Mouse (Mus musculus): ENCODE data around the gene Mettl24. TPM values are rescaled to one million over a fixed set of nuclear protein-coding genes. Genes with fewer than 3 reads are reported as not detected.

The Mettl24 gene
- polyA plus RNA-seq, 1 experiment from 2014 or later: 1.9 TPM

DNA sequence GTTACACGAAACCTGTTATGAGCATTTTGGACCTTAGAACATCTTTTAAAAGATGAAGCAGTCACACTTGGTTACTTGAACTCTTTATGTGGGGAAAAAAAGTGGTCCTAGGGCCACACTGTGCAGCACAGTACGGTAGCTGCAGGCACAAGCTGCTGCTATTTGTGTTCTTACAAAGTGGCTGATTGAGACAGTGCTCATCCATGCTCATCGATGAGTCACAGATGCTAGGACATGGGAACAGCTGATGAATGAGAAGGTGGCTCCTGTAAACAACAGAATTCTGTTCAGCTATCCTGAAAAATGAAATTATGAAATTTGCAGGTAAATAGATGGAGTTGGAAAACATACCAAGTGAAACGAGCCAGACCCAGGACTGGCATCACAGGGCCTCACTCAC is 144.6 kb downstream of the Mettl24 start:
- Histone ChIP-seq H3K9ac (ENCODE audit: low read length) (no peak overlapping the region), H3K36me3 (ENCODE audit: control insufficient read depth, insufficient read depth, low read length) (no peaks in the 10 kb centered on the region), H3K27me3 (ENCODE audit: control insufficient read depth, insufficient read depth, low read length) (no peaks in the 10 kb centered on the region), H3K4me2 (replicated peaks; ENCODE audit: low read depth) (no peak overlapping the region), H3K4me3 (ENCODE audit: low read depth, low read length) (no peak overlapping the region), H3K27ac (replicated peaks) (no peak overlapping the region), H3K9me3 (ENCODE audit: control insufficient read depth, low read length) (no peaks in the 10 kb centered on the region), H3K4me1 (replicated peaks; ENCODE audit: control insufficient read depth, insufficient read depth) (no peaks in the 10 kb centered on the region)
- 86% methylated on average over 4 of the region's 4 CpGs for WGBS
- DNase-seq (ENCODE audit: low spot score): no peak
- no peak for ATAC-seq (ENCODE audit: low FRiP score, low TSS enrichment)
- TF ChIP-seq CTCF (IDR thresholded peaks at IDR 0.05; ENCODE audit: low read depth): no peak
- no peak for TF ChIP-seq EP300 (optimal IDR thresholded peaks at IDR 0.05)

DNA sequence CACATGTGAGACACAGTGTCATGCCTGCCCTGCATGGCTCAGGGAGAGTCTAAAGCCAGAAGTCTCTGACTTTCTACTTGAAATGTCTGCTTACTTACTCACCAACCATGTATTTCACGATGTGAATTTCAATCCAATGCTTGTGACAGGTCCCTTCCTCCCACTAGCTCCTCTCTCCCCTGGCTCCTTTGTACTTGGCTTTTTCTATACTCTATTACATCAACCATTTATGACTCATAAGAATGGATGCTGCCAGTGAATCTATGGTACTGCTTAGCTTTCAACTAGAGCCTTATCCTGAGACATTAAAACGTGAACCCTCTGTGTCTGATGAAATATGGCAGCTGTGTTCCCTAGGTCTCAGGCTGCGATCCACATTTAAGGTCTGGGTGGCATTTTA is 147.2 kb downstream of the Mettl24 start:
- no peak overlapping the region for H3K9ac ChIP-seq (ENCODE audit: low read length)
- H3K4me3 ChIP-seq (ENCODE audit: low read depth, low read length): no peak overlapping the region

DNA sequence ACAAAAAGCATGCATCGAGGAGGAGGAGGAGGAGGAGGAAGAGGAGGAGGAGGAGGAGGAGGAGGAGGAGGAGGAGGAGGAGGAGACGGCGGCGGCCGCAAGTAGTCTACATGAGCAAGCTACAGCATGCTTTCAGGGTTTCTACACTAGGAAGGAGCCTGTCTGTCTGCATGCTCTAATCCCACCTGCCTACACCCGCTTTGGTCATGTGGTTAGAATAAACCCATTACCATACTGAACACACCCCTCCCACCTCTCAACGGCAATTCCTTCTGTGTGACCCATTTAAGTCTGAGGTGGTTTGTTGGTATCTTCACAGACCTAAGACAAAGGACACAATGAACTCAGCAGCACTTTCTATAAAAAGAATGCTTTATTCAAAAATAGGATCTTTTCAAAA is 148.2 kb downstream of the Mettl24 start:
- H3K9ac ChIP-seq (ENCODE audit: low read length): no peak overlapping the region
- ATAC-seq (ENCODE audit: low FRiP score, low TSS enrichment): no peak
- DNase-seq (ENCODE audit: low spot score): no peak
- no peak overlapping the region for H3K4me3 ChIP-seq (ENCODE audit: low read depth, low read length)
- H3K36me3 ChIP-seq (ENCODE audit: control insufficient read depth, insufficient read depth, low read length): peaks cover 9% of the 10 kb centered on the region
- H3K4me2 ChIP-seq (replicated peaks; ENCODE audit: low read depth): no peak overlapping the region
- no peak overlapping the region for H3K27ac ChIP-seq (replicated peaks)
- TF ChIP-seq EP300 (optimal IDR thresholded peaks at IDR 0.05) (no peak), CTCF (IDR thresholded peaks at IDR 0.05; ENCODE audit: low read depth) (no peak)
- no peaks in the 10 kb centered on the region for H3K9me3 ChIP-seq (ENCODE audit: control insufficient read depth, low read length)
- WGBS: 77% methylated on average over 6 of the region's 7 CpGs
- no peaks in the 10 kb centered on the region for H3K4me1 ChIP-seq (replicated peaks; ENCODE audit: control insufficient read depth, insufficient read depth)
- H3K27me3 ChIP-seq (ENCODE audit: control insufficient read depth, insufficient read depth, low read length): no peaks in the 10 kb centered on the region

More for the DNA sequence above, 147.2 kb downstream of the Mettl24 start:
- Histone ChIP-seq H3K4me1 (replicated peaks; ENCODE audit: control insufficient read depth, insufficient read depth) (no peaks in the 10 kb centered on the region), H3K27ac (replicated peaks) (no peak overlapping the region), H3K27me3 (ENCODE audit: control insufficient read depth, insufficient read depth, low read length) (no peaks in the 10 kb centered on the region), H3K36me3 (ENCODE audit: control insufficient read depth, insufficient read depth, low read length) (peaks cover 6% of the 10 kb centered on the region), H3K4me2 (replicated peaks; ENCODE audit: low read depth) (no peak overlapping the region), H3K9me3 (ENCODE audit: control insufficient read depth, low read length) (no peaks in the 10 kb centered on the region)
- no peak for TF ChIP-seq CTCF (IDR thresholded peaks at IDR 0.05; ENCODE audit: low read depth)
- TF ChIP-seq EP300 (optimal IDR thresholded peaks at IDR 0.05): no peak
- 68% methylated on average over 3 of the region's 3 CpGs for WGBS
- DNase-seq (ENCODE audit: low spot score) (no peak), ATAC-seq (ENCODE audit: low FRiP score, low TSS enrichment) (no peak)

DNA sequence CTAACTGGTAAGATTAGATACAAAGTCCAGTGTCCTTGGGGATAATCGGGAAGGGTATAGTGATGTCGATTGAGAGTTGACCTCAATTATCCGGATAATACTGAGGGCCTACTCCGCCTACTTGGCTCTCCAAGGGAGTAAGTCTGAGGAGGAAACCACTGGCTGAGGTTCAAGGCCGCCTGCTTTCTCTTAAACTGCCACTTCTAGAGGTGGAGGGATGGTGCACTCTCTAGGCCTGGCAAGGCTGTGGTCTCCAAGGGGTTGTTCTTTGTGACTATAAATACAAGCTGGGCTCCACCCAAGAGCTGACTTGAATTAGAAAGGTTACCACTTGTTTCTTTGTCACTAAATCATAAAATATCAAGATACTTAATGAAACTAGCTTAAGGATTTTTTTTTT is 157.0 kb downstream of the Mettl24 start:
- Histone ChIP-seq H3K4me1 (replicated peaks; ENCODE audit: control insufficient read depth, insufficient read depth) (no peaks in the 10 kb centered on the region), H3K4me2 (replicated peaks; ENCODE audit: low read depth) (no peak overlapping the region), H3K9ac (ENCODE audit: low read length) (no peak overlapping the region), H3K4me3 (ENCODE audit: low read depth, low read length) (no peak overlapping the region), H3K36me3 (ENCODE audit: control insufficient read depth, insufficient read depth, low read length) (peaks cover 15% of the 10 kb centered on the region; the same call in 1 of the 2 replicates), H3K27ac (replicated peaks) (no peak overlapping the region), H3K27me3 (ENCODE audit: control insufficient read depth, insufficient read depth, low read length) (no peaks in the 10 kb centered on the region), H3K9me3 (ENCODE audit: control insufficient read depth, low read length) (no peaks in the 10 kb centered on the region)
- WGBS: 80% methylated on average over 5 of the region's 5 CpGs
- DNase-seq (ENCODE audit: low spot score) (no peak), ATAC-seq (ENCODE audit: low FRiP score, low TSS enrichment) (no peak)
- no peak for TF ChIP-seq EP300 (optimal IDR thresholded peaks at IDR 0.05)
- no peak for TF ChIP-seq CTCF (IDR thresholded peaks at IDR 0.05; ENCODE audit: low read depth)

DNA sequence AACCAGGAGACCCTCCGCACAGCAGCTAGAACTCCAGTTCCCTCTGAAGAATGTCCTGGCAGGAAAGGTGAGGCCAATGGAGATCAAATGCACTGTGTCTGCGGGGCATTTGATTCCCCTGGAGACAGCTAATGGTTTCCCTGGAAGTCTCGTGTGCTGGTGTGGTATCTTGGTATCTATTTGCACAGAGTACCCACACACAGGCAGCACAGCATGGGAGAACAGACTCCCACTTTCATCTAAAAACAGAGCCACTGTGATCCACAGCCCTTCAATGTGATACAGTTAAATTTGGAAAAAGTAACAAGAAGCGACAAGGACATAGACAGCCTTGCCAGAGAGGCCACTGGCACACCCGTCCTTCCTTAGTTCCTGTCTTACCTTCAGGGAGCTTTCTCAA is 160.8 kb downstream of the Mettl24 start:
- TF ChIP-seq CTCF (IDR thresholded peaks at IDR 0.05; ENCODE audit: low read depth): no peak
- no peak for TF ChIP-seq EP300 (optimal IDR thresholded peaks at IDR 0.05)
- H3K9me3 ChIP-seq (ENCODE audit: control insufficient read depth, low read length): no peaks in the 10 kb centered on the region
- H3K9ac ChIP-seq (ENCODE audit: low read length): no peak overlapping the region
- ATAC-seq (ENCODE audit: low FRiP score, low TSS enrichment) (no peak), DNase-seq (ENCODE audit: low spot score) (no peak)
- H3K27me3 ChIP-seq (ENCODE audit: control insufficient read depth, insufficient read depth, low read length): no peaks in the 10 kb centered on the region
- no peak overlapping the region for H3K4me3 ChIP-seq (ENCODE audit: low read depth, low read length)
- peaks cover 16% of the 10 kb centered on the region for H3K36me3 ChIP-seq (ENCODE audit: control insufficient read depth, insufficient read depth, low read length)
- no peak overlapping the region for H3K27ac ChIP-seq (replicated peaks)
- H3K4me2 ChIP-seq (replicated peaks; ENCODE audit: low read depth): no peak overlapping the region
- 78% methylated on average over 5 of the region's 5 CpGs for WGBS
- H3K4me1 ChIP-seq (replicated peaks; ENCODE audit: control insufficient read depth, insufficient read depth): no peaks in the 10 kb centered on the region

DNA sequence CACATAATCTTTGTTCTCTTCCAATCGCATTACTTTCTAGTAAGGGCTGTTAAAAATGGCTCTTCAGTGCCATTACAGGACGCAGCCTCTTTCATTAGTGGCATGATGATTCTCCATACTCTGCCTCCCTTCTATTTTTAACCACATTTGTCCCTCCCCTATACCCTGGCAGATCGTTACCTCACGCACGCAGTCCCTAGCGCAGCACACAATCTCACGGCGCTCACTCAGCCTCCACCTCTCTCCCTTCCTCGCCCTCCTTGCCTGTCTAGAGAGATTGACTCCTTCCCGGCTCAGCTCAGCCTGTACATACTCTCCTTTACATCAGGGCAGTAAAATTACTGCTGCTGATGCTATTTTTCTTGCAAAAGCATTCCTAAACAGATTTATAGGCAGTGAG is 161.5 kb downstream of the Mettl24 start:
- no peak overlapping the region for H3K27ac ChIP-seq (replicated peaks)
- H3K27me3 ChIP-seq (ENCODE audit: control insufficient read depth, insufficient read depth, low read length): no peaks in the 10 kb centered on the region
- no peak overlapping the region for H3K9ac ChIP-seq (ENCODE audit: low read length)
- H3K36me3 ChIP-seq (ENCODE audit: control insufficient read depth, insufficient read depth, low read length): peaks cover 16% of the 10 kb centered on the region
- no peaks in the 10 kb centered on the region for H3K9me3 ChIP-seq (ENCODE audit: control insufficient read depth, low read length)
- TF ChIP-seq EP300 (optimal IDR thresholded peaks at IDR 0.05) (no peak), CTCF (IDR thresholded peaks at IDR 0.05; ENCODE audit: low read depth) (no peak)
- H3K4me3 ChIP-seq (ENCODE audit: low read depth, low read length): no peak overlapping the region
- no peak overlapping the region for H3K4me2 ChIP-seq (replicated peaks; ENCODE audit: low read depth)
- ATAC-seq (ENCODE audit: low FRiP score, low TSS enrichment): no peak
- H3K4me1 ChIP-seq (replicated peaks; ENCODE audit: control insufficient read depth, insufficient read depth): no peaks in the 10 kb centered on the region
- DNase-seq (ENCODE audit: low spot score): no peak
- 72% methylated on average over 10 of the region's 10 CpGs for WGBS
